Mouse (Mus musculus): ENCODE measurements around the gene Gm10330. TPM values are rescaled to one million over a fixed set of nuclear protein-coding genes. Genes with fewer than 3 reads are reported as not detected.
"Not testable (repeated sequence)": the region's sequence is repeated elsewhere in the genome, so short reads cannot be mapped to it uniquely, and the experiment has no call there.

Gene Gm10330
- polyA plus RNA-seq (2014; fragmentation: Nextera tagmentation; extraction: Ambion mirVana): 0.27 and 0.54 TPM in 2 replicates

DNA sequence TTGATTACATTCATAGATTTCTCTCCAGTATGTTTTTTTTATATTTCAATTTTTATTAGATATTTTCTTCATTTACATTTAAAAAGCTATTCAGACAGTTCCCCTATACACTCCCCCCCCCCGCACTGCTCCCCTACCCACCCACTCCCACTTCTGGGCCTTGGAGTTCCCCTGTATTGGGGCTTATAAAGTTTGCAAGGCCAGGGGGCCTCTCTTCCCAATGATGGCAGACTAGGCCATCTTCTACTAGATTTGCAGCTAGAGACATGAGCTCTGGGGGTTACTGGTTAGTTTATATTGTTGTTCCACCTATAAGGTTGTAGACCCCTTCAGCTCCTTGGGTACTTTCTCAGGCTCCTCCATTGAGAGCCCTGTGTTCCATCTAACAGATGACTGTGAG is at the start of gene Gm10330:
Gene Gm10330 (minus strand): TSS at position 101 of the 400 bp plus-strand sequence.
- H3K4me2 ChIP-seq; H3K4me1 ChIP-seq (ENCODE audit: control insufficient read depth, insufficient read depth, low read length); H3K36me3 ChIP-seq (ENCODE audit: control insufficient read depth, insufficient read depth, low read length); H3K9me3 ChIP-seq (replicated peaks; ENCODE audit: control insufficient read depth, low read length); H3K27me3 ChIP-seq (ENCODE audit: control insufficient read depth, insufficient read depth, low read length); H3K4me3 ChIP-seq (ENCODE audit: low read depth, low read length); H3K9ac ChIP-seq (ENCODE audit: low read depth, low read length); ATAC-seq (replicated peaks; ENCODE audit: insufficient number of reproducible peaks, low FRiP score, low TSS enrichment); H3K27ac ChIP-seq (ENCODE audit: low read depth, low read length): not testable (repeated sequence)
- 82% methylated on average over 1 of the region's 1 CpGs for WGBS (ENCODE audit: insufficient replicate concordance)

GRCm38 (mm10) chr12:23800776-23801175 is 20.7 kb upstream of the Gm10330 start:
- 0 out of 2 replicates have a peak overlapping the region, but pooled peaks have one; percentile 12 for H3K4me3 ChIP-seq (ENCODE audit: low read depth, low read length)
- WGBS (ENCODE audit: insufficient replicate concordance): 7% methylated on average over 42 of the region's 43 CpGs

DNA sequence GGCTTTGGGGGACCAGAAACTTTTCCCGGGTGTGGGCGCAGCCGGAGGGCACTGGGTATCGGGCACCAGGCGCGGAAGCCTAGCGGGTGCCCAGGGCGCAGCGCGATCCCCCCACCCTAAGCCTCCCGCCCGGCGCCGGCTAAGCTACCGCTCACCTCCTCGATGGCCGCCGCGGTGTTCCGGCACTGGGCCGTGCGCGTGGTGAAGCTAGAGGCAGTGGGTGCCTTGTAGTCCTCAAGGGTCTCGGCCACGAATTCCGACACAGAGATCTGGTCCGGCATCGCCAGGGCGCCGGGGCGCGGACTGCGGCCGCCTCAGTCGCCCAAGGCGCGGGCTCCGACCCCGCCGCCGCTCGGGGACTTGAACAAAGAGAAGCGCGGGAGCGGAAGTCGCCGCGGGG is 20.3 kb upstream of the Gm10330 start:
- not testable (repeated sequence) for H3K9ac ChIP-seq (ENCODE audit: low read depth, low read length); H3K9me3 ChIP-seq (replicated peaks; ENCODE audit: control insufficient read depth, low read length); H3K27me3 ChIP-seq (ENCODE audit: control insufficient read depth, insufficient read depth, low read length); H3K4me1 ChIP-seq (ENCODE audit: control insufficient read depth, insufficient read depth, low read length); H3K27ac ChIP-seq (ENCODE audit: low read depth, low read length); H3K4me2 ChIP-seq; ATAC-seq (replicated peaks; ENCODE audit: insufficient number of reproducible peaks, low FRiP score, low TSS enrichment); H3K36me3 ChIP-seq (ENCODE audit: control insufficient read depth, insufficient read depth, low read length)
- 0 out of 2 replicates have a peak overlapping the region, but pooled peaks have one; percentile 12 for H3K4me3 ChIP-seq (ENCODE audit: low read depth, low read length)
- 7% methylated on average over 16 of the region's 48 CpGs for WGBS (ENCODE audit: insufficient replicate concordance)

More at GRCm38 (mm10) chr12:23800776-23801175, 20.7 kb upstream of the Gm10330 start:
- H3K4me1 ChIP-seq (ENCODE audit: control insufficient read depth, insufficient read depth, low read length); ATAC-seq (replicated peaks; ENCODE audit: insufficient number of reproducible peaks, low FRiP score, low TSS enrichment); H3K36me3 ChIP-seq (ENCODE audit: control insufficient read depth, insufficient read depth, low read length); H3K27ac ChIP-seq (ENCODE audit: low read depth, low read length); H3K9ac ChIP-seq (ENCODE audit: low read depth, low read length); H3K4me2 ChIP-seq; H3K9me3 ChIP-seq (replicated peaks; ENCODE audit: control insufficient read depth, low read length); H3K27me3 ChIP-seq (ENCODE audit: control insufficient read depth, insufficient read depth, low read length): not testable (repeated sequence)

Data from heart, embryonic 11.5 days (tissue).